32 mouse cellular contexts compared by ENCODE assay signal in genomic region chr2:158559945-158560344, GRCm38 (mm10). TPM values are rescaled to one million over a fixed set of nuclear protein-coding genes. Genes with fewer than 3 reads are reported as not detected.
DNase-seq lines count a peak whose midpoint lies in the region; ATAC-seq and TF ChIP-seq lines count a peak whose summit lies in the region.
"Had no signal": no experiment of that assay in that cellular context is flagged by ENCODE, and none has a peak within 500 bp of the region (broad histone marks: within the 10 kb centered on the region; RNA-seq: fewer than 3 reads in every experiment).

No protein-coding gene starts in this region.

- peaks cover 6% of the 10 kb centered on the region; the same call in 1 of the 2 replicates for H3K27me3 ChIP-seq in embryonic facial prominence, embryonic 11.5 days (ENCODE audit: control insufficient read depth, insufficient read depth, low read length)
- peaks cover 62% of the 10 kb centered on the region for H3K27me3 ChIP-seq in embryonic facial prominence, embryonic 10.5 days (replicated peaks; ENCODE audit: low read depth, poor library complexity, severe bottlenecking)
- H3K27me3 ChIP-seq in midbrain, embryonic 11.5 days (ENCODE audit: control insufficient read depth, insufficient read depth, low read length): peaks cover 9% of the 10 kb centered on the region
- peaks cover 41% of the 10 kb centered on the region for H3K27me3 ChIP-seq in midbrain, embryonic 10.5 days (ENCODE audit: low read depth, poor library complexity, severe bottlenecking)
- H3K27me3 ChIP-seq in hindbrain, postnatal 0 days (ENCODE audit: insufficient read depth, low read length): no peaks in the 10 kb centered on the region

- peak; percentile 37 for DNase-seq in embryonic facial prominence, embryonic 11.5 days (ENCODE audit: low spot score)
- no peak for DNase-seq in embryonic facial prominence, embryonic 10.5 days (ENCODE audit: low spot score)
- DNase-seq in midbrain, embryonic 11.5 days (ENCODE audit: low spot score, missing footprints): peak; percentile 85
- no peak for DNase-seq in midbrain, embryonic 10.5 days (ENCODE audit: low spot score)
- peak; percentile 65 for DNase-seq in hindbrain, postnatal 0 days (ENCODE audit: low spot score)
- DNase-seq in retina, embryonic 14.5 days (ENCODE audit: low spot score): peak; percentile 65
- no peak for DNase-seq in cerebellum, adult 11 months
- no peak for DNase-seq in heart, postnatal 4 days
- DNase-seq: adrenal gland, postnatal 10 days; cerebellum, adult 18-20 months; cerebellum, postnatal 25 days; gastrocnemius, postnatal 36 days; liver, embryonic 13.5 days; lung, embryonic 14.5 days; lung, postnatal 36 days; thymus, postnatal 25 days had no signal

- no peak overlapping the region for H3K9ac ChIP-seq in embryonic facial prominence, embryonic 11.5 days (replicated peaks; ENCODE audit: low read length)
- H3K9ac ChIP-seq in midbrain, embryonic 11.5 days (ENCODE audit: low read length): no peak overlapping the region
- H3K9ac ChIP-seq in hindbrain, postnatal 0 days (replicated peaks; ENCODE audit: low read length): no peak overlapping the region
- H3K9ac ChIP-seq: heart, embryonic 15.5 days; limb, embryonic 13.5 days; liver, embryonic 13.5 days; lung, embryonic 14.5 days had no signal

- H3K4me3 ChIP-seq in embryonic facial prominence, embryonic 11.5 days (ENCODE audit: low read depth, low read length): no peak overlapping the region
- H3K4me3 ChIP-seq in embryonic facial prominence, embryonic 10.5 days: no peak overlapping the region
- no peak overlapping the region for H3K4me3 ChIP-seq in midbrain, embryonic 11.5 days (ENCODE audit: low read depth, low read length)
- no peak overlapping the region for H3K4me3 ChIP-seq in midbrain, embryonic 10.5 days
- H3K4me3 ChIP-seq in hindbrain, postnatal 0 days (ENCODE audit: low read length): no peak overlapping the region
- H3K4me3 ChIP-seq: erythroblast, embryonic 14.5 days; heart, embryonic 15.5 days; limb, embryonic 13.5 days; liver, embryonic 13.5 days had no signal

- no peak overlapping the region for H3K27ac ChIP-seq in embryonic facial prominence, embryonic 11.5 days (replicated peaks; ENCODE audit: low read depth, low read length)
- no peak overlapping the region for H3K27ac ChIP-seq in embryonic facial prominence, embryonic 10.5 days (replicated peaks)
- H3K27ac ChIP-seq in midbrain, embryonic 11.5 days (ENCODE audit: low read depth, low read length): no peak overlapping the region; the same call in 1 of the 2 replicates
- H3K27ac ChIP-seq in midbrain, embryonic 10.5 days (replicated peaks): no peak overlapping the region
- H3K27ac ChIP-seq in hindbrain, postnatal 0 days: no peak overlapping the region
- H3K27ac ChIP-seq: heart, embryonic 15.5 days; limb, embryonic 13.5 days; liver, embryonic 13.5 days had no signal

- no peaks in the 10 kb centered on the region for H3K9me3 ChIP-seq in embryonic facial prominence, embryonic 11.5 days (replicated peaks; ENCODE audit: control insufficient read depth, low read length)
- no peaks in the 10 kb centered on the region for H3K9me3 ChIP-seq in embryonic facial prominence, embryonic 10.5 days
- no peaks in the 10 kb centered on the region for H3K9me3 ChIP-seq in midbrain, embryonic 11.5 days (ENCODE audit: control insufficient read depth, low read length)
- no peaks in the 10 kb centered on the region for H3K9me3 ChIP-seq in midbrain, embryonic 10.5 days (replicated peaks)
- no peaks in the 10 kb centered on the region for H3K9me3 ChIP-seq in hindbrain, postnatal 0 days (ENCODE audit: low read length)
- H3K9me3 ChIP-seq: heart, embryonic 15.5 days; limb, embryonic 13.5 days; liver, embryonic 13.5 days had no signal

- no peaks in the 10 kb centered on the region for H3K36me3 ChIP-seq in embryonic facial prominence, embryonic 11.5 days (replicated peaks; ENCODE audit: control insufficient read depth, insufficient read depth, low read depth, low read length)
- H3K36me3 ChIP-seq in embryonic facial prominence, embryonic 10.5 days (replicated peaks): no peaks in the 10 kb centered on the region
- no peaks in the 10 kb centered on the region for H3K36me3 ChIP-seq in midbrain, embryonic 11.5 days (ENCODE audit: control insufficient read depth, insufficient read depth, low read length)
- H3K36me3 ChIP-seq in midbrain, embryonic 10.5 days: no peaks in the 10 kb centered on the region
- no peaks in the 10 kb centered on the region for H3K36me3 ChIP-seq in hindbrain, postnatal 0 days (ENCODE audit: insufficient read depth, low read length)
- H3K36me3 ChIP-seq: heart, embryonic 15.5 days; limb, embryonic 13.5 days; liver, embryonic 13.5 days had no signal

- no peak for ATAC-seq in embryonic facial prominence, embryonic 11.5 days (replicated peaks; ENCODE audit: insufficient number of reproducible peaks, low FRiP score, low TSS enrichment, low read depth)
- ATAC-seq in midbrain, embryonic 11.5 days (ENCODE audit: low FRiP score): no peak
- no peak for ATAC-seq in hindbrain, postnatal 0 days
- ATAC-seq: activated CD4-positive, CD25-positive, alpha-beta regulatory T cell, adult 4 months; CD4-positive, CD25-positive, alpha-beta regulatory T cell, adult 4 months; intestine, postnatal 0 days; Patski had no signal

- no peak for TF ChIP-seq CTCF in hindbrain, postnatal 0 days (IDR thresholded peaks at IDR 0.05; ENCODE audit: low read depth)

- H3K4me2 ChIP-seq in embryonic facial prominence, embryonic 11.5 days (ENCODE audit: low read depth, low read length): no peak overlapping the region
- no peak overlapping the region for H3K4me2 ChIP-seq in midbrain, embryonic 11.5 days
- H3K4me2 ChIP-seq in hindbrain, postnatal 0 days (ENCODE audit: low read depth, low read length): no peak overlapping the region
- H3K4me2 ChIP-seq: heart, embryonic 15.5 days; limb, embryonic 13.5 days; liver, embryonic 13.5 days; lung, embryonic 14.5 days had no signal

- H3K4me1 ChIP-seq in embryonic facial prominence, embryonic 11.5 days (ENCODE audit: control insufficient read depth, insufficient read depth, low read length): no peaks in the 10 kb centered on the region; the same call in 1 of the 2 replicates
- peaks cover 38% of the 10 kb centered on the region for H3K4me1 ChIP-seq in embryonic facial prominence, embryonic 10.5 days
- peaks cover 16% of the 10 kb centered on the region for H3K4me1 ChIP-seq in midbrain, embryonic 11.5 days (ENCODE audit: control insufficient read depth, insufficient read depth, low read length)
- peaks cover 54% of the 10 kb centered on the region for H3K4me1 ChIP-seq in midbrain, embryonic 10.5 days
- peaks cover 15% of the 10 kb centered on the region for H3K4me1 ChIP-seq in hindbrain, postnatal 0 days (ENCODE audit: insufficient read depth, low read length)

- 36% methylated on average over 6 of the region's 6 CpGs for WGBS in embryonic facial prominence, embryonic 11.5 days
- WGBS in embryonic facial prominence, embryonic 10.5 days: 45% methylated on average over 6 of the region's 6 CpGs
- 41% methylated on average over 6 of the region's 6 CpGs for WGBS in midbrain, embryonic 11.5 days
- 47% methylated on average over 6 of the region's 6 CpGs for WGBS in midbrain, embryonic 10.5 days
- 19% methylated on average over 6 of the region's 6 CpGs for WGBS in hindbrain, postnatal 0 days

RNA-seq across cellular contexts. Expression of gene Arhgap40, which starts 47.3 kb away (rescaled TPM):
- 0.24 and 0.55 TPM in 2 replicates for polyA plus RNA-seq in embryonic facial prominence, embryonic 11.5 days (2014; fragmentation: Nextera tagmentation; extraction: Ambion mirVana)
- polyA plus RNA-seq in embryonic facial prominence, embryonic 10.5 days (2016; fragmentation: Nextera tagmentation; extraction: Ambion mirVana): 0.21 and 0.25 TPM in 2 replicates
- 0.30 and 0.40 TPM in 2 replicates for polyA plus RNA-seq in midbrain, embryonic 11.5 days (2014; fragmentation: Nextera tagmentation; extraction: Ambion mirVana)
- polyA plus RNA-seq in midbrain, embryonic 10.5 days (2016; fragmentation: Nextera tagmentation; extraction: Ambion mirVana): 0.21 and 0.35 TPM in 2 replicates
- 1.4 and 2.4 TPM in 2 replicates for total RNA-seq in hindbrain, postnatal 0 days (2014; rRNA removed)
- 0.64 and 1.0 TPM in 2 replicates for polyA plus RNA-seq in hindbrain, postnatal 0 days (2015; fragmentation: Nextera tagmentation; extraction: Ambion mirVana)
- total RNA-seq in heart, postnatal 4 days (2021): not detected
- total RNA-seq: adrenal gland, postnatal 10 days; gastrocnemius, postnatal 36 days; heart, adult 8-10 months; hematopoietic stem cell, adult 5-6 weeks; left cerebral cortex, postnatal 10 days; megakaryocyte-erythroid progenitor cell, adult 5-6 weeks had no signal
- polyA plus RNA-seq: activated CD4-positive, CD25-positive, alpha-beta regulatory T cell, adult 4 months; CD4-positive, CD25-positive, alpha-beta regulatory T cell, adult 4 months; erythroblast, embryonic 14.5 days; heart, embryonic 15.5 days; intestine, postnatal 0 days; large intestine, adult 2 months; liver, embryonic 13.5 days; lung, embryonic 14.5 days; small intestine, adult 2 months had no signal

RNA-seq across cellular contexts. Expression of gene Slc32a1, which starts 50.6 kb away (rescaled TPM):
- 0.27 and 0.71 TPM in 2 replicates for polyA plus RNA-seq in embryonic facial prominence, embryonic 11.5 days (2014; fragmentation: Nextera tagmentation; extraction: Ambion mirVana)
- polyA plus RNA-seq in embryonic facial prominence, embryonic 10.5 days (2016; fragmentation: Nextera tagmentation; extraction: Ambion mirVana): 0.05 and 0.15 TPM in 2 replicates
- polyA plus RNA-seq in midbrain, embryonic 11.5 days (2014; fragmentation: Nextera tagmentation; extraction: Ambion mirVana): 1.9 and 2.3 TPM in 2 replicates
- polyA plus RNA-seq in midbrain, embryonic 10.5 days (2016; fragmentation: Nextera tagmentation; extraction: Ambion mirVana): 0.25 and 0.68 TPM in 2 replicates
- 70.4 and 79.8 TPM in 2 replicates for total RNA-seq in hindbrain, postnatal 0 days (2014; rRNA removed)
- 16.5 and 16.7 TPM in 2 replicates for polyA plus RNA-seq in hindbrain, postnatal 0 days (2015; fragmentation: Nextera tagmentation; extraction: Ambion mirVana)
- not detected for total RNA-seq in heart, postnatal 4 days (2021)
- total RNA-seq: adrenal gland, postnatal 10 days; gastrocnemius, postnatal 36 days; heart, adult 8-10 months; hematopoietic stem cell, adult 5-6 weeks; megakaryocyte-erythroid progenitor cell, adult 5-6 weeks had no signal
- polyA plus RNA-seq: activated CD4-positive, CD25-positive, alpha-beta regulatory T cell, adult 4 months; CD4-positive, CD25-positive, alpha-beta regulatory T cell, adult 4 months; erythroblast, embryonic 14.5 days; heart, embryonic 15.5 days; intestine, postnatal 0 days; kidney, embryonic 16.5 days; limb, embryonic 13.5 days; liver, embryonic 13.5 days; lung, embryonic 14.5 days; Patski; small intestine, adult 2 months had no signal

RNA-seq across cellular contexts. Expression of gene Adig, which starts 57.5 kb away (rescaled TPM):
- polyA plus RNA-seq in embryonic facial prominence, embryonic 11.5 days (2014; fragmentation: Nextera tagmentation; extraction: Ambion mirVana): not detected in 2 replicates
- not detected in 2 replicates for polyA plus RNA-seq in embryonic facial prominence, embryonic 10.5 days (2016; fragmentation: Nextera tagmentation; extraction: Ambion mirVana)
- not detected in 2 replicates for polyA plus RNA-seq in midbrain, embryonic 11.5 days (2014; fragmentation: Nextera tagmentation; extraction: Ambion mirVana)
- polyA plus RNA-seq in midbrain, embryonic 10.5 days (2016; fragmentation: Nextera tagmentation; extraction: Ambion mirVana): not detected in 2 replicates
- not detected in 2 replicates for total RNA-seq in hindbrain, postnatal 0 days (2014; rRNA removed)
- polyA plus RNA-seq in hindbrain, postnatal 0 days (2015; fragmentation: Nextera tagmentation; extraction: Ambion mirVana): not detected in 2 replicates
- 1 to 10 TPM in 1 of 2 experiments, under 1 TPM in 1; 0.61 to 1.1 TPM for total RNA-seq in heart, postnatal 4 days (2021)
- total RNA-seq: ES-E14; hematopoietic stem cell, adult 5-6 weeks; layer of hippocampus, postnatal 14 days; left cerebral cortex, postnatal 10 days; megakaryocyte-erythroid progenitor cell, adult 5-6 weeks had no signal
- polyA plus RNA-seq: activated CD4-positive, CD25-positive, alpha-beta regulatory T cell, adult 4 months; CD4-positive, CD25-positive, alpha-beta regulatory T cell, adult 4 months; erythroblast, embryonic 14.5 days; heart, embryonic 15.5 days; intestine, postnatal 0 days; kidney, embryonic 16.5 days; liver, embryonic 13.5 days; Patski had no signal

Comparison
In these comparisons a context has a peak if more than half of its experiments do, and no peak if none do; other contexts are left out.
1. DNase-seq: peak in embryonic facial prominence, embryonic 11.5 days (single experiment), midbrain, embryonic 11.5 days (single experiment), hindbrain, postnatal 0 days (single experiment) and retina, embryonic 14.5 days (single experiment); none in embryonic facial prominence, embryonic 10.5 days (single experiment), midbrain, embryonic 10.5 days (single experiment), cerebellum, adult 11 months (single experiment) and heart, postnatal 4 days (single experiment).